Mouse (Mus musculus): ENCODE measurements at regions not wholly inside any gene's neighbourhood (a gene's known extent, or its start where the extent isn't known, plus 50 kb on each side); places are given as distances from the start of the nearest gene placed in this dataset.

- TF ChIP-seq CTCF (IDR thresholded peaks at IDR 0.05; ENCODE audit: low read depth) (no peak), EP300 (optimal IDR thresholded peaks at IDR 0.05) (no peak)
Measured at GRCm38 (mm10) chr15:56562785-56563184, 914.6 kb downstream of the Slc22a22 start.

Measured in stomach, postnatal 0 days (tissue).